Mouse (Mus musculus): ENCODE measurements around the gene Kars. TPM values are rescaled to one million over a fixed set of nuclear protein-coding genes. Genes with fewer than 3 reads are reported as not detected.

Gene Kars
- total and polyA plus RNA-seq, 2 experiments from 2014 or later, result 73.8 to 108 TPM

- H3K9ac ChIP-seq (replicated peaks; ENCODE audit: low read depth, low read length), result no peak overlapping the region
- H3K4me3 ChIP-seq (ENCODE audit: low read depth, low read length), result no peak overlapping the region
- peaks cover 51% of the 10 kb centered on the region for H3K36me3 ChIP-seq (replicated peaks; ENCODE audit: control insufficient read depth, insufficient read depth, low read length)
- H3K4me2 ChIP-seq (ENCODE audit: low read depth, low read length), result no peak overlapping the region
- ATAC-seq (ENCODE audit: insufficient read depth, low read depth) (no peak), DNase-seq (ENCODE audit: low spot score) (no peak)
- no peaks in the 10 kb centered on the region; the same call in 1 of the 2 replicates for H3K4me1 ChIP-seq (ENCODE audit: control insufficient read depth, insufficient read depth)
- no peak overlapping the region for H3K27ac ChIP-seq (ENCODE audit: low read depth)
- H3K27me3 ChIP-seq (ENCODE audit: control insufficient read depth, insufficient read depth, low read length), result no peaks in the 10 kb centered on the region
- no peaks in the 10 kb centered on the region for H3K9me3 ChIP-seq (replicated peaks; ENCODE audit: control insufficient read depth, low read length)
- TF ChIP-seq CTCF (IDR thresholded peaks at IDR 0.05; ENCODE audit: low read depth) (no peak), EP300 (IDR thresholded peaks at IDR 0.05; ENCODE audit: low read depth) (no peak)
Observed at GRCm38 (mm10) chr8:112004754-112005153, 6.4 kb downstream of the Kars start.

- no peak overlapping the region for H3K4me3 ChIP-seq (ENCODE audit: low read depth, low read length)
Observed at GRCm38 (mm10) chr8:111992703-111993039, 18.5 kb downstream of the Kars start.

GRCm38 (mm10) chr8:111992013-111992702, 19.0 kb downstream of the Kars start, which contains the start of gene Adat1:
Adat1 (minus strand) TSS chr8:111992302.
- Histone ChIP-seq H3K4me3 (ENCODE audit: low read depth, low read length) (peak within 1 kb of the TSS; percentile 80), H3K36me3 (replicated peaks; ENCODE audit: control insufficient read depth, insufficient read depth, low read length) (peaks cover 58% of the 10 kb centered on the region), H3K9ac (replicated peaks; ENCODE audit: low read depth, low read length) (peak within 1 kb of the TSS; percentile 66), H3K27ac (ENCODE audit: low read depth) (no peak within 1 kb of the TSS), H3K4me1 (ENCODE audit: control insufficient read depth, insufficient read depth) (no peaks in the 10 kb centered on the region), H3K4me2 (ENCODE audit: low read depth, low read length) (peak within 1 kb of the TSS; percentile 94), H3K9me3 (replicated peaks; ENCODE audit: control insufficient read depth, low read length) (no peaks in the 10 kb centered on the region), H3K27me3 (ENCODE audit: control insufficient read depth, insufficient read depth, low read length) (no peaks in the 10 kb centered on the region)
- DNase-seq (ENCODE audit: low spot score) (peak; percentile 88), ATAC-seq (ENCODE audit: insufficient read depth, low read depth) (peak; percentile 95)
- no peak for TF ChIP-seq EP300 (IDR thresholded peaks at IDR 0.05; ENCODE audit: low read depth)
- TF ChIP-seq CTCF (IDR thresholded peaks at IDR 0.05; ENCODE audit: low read depth), result peak; percentile 23; the same call in 1 of the 2 replicates
- WGBS, result 3% methylated on average over 32 of the region's 33 CpGs

More at GRCm38 (mm10) chr8:111992703-111993039, 18.5 kb downstream of the Kars start:
- Histone ChIP-seq H3K27me3 (ENCODE audit: control insufficient read depth, insufficient read depth, low read length) (no peaks in the 10 kb centered on the region), H3K36me3 (replicated peaks; ENCODE audit: control insufficient read depth, insufficient read depth, low read length) (peaks cover 62% of the 10 kb centered on the region), H3K4me2 (ENCODE audit: low read depth, low read length) (no peak overlapping the region), H3K9ac (replicated peaks; ENCODE audit: low read depth, low read length) (no peak overlapping the region), H3K27ac (ENCODE audit: low read depth) (no peak overlapping the region), H3K9me3 (replicated peaks; ENCODE audit: control insufficient read depth, low read length) (no peaks in the 10 kb centered on the region), H3K4me1 (ENCODE audit: control insufficient read depth, insufficient read depth) (no peaks in the 10 kb centered on the region)
- TF ChIP-seq EP300 (IDR thresholded peaks at IDR 0.05; ENCODE audit: low read depth) (no peak), CTCF (IDR thresholded peaks at IDR 0.05; ENCODE audit: low read depth) (no peak)
- no peak for DNase-seq (ENCODE audit: low spot score)
- ATAC-seq (ENCODE audit: insufficient read depth, low read depth), result no peak
- WGBS, result 71% methylated on average over 3 of the region's 3 CpGs

GRCm38 (mm10) chr8:111991278-111991677, 19.8 kb downstream of the Kars start:
- Histone ChIP-seq H3K36me3 (replicated peaks; ENCODE audit: control insufficient read depth, insufficient read depth, low read length) (peaks cover 54% of the 10 kb centered on the region), H3K9me3 (replicated peaks; ENCODE audit: control insufficient read depth, low read length) (no peaks in the 10 kb centered on the region), H3K4me2 (ENCODE audit: low read depth, low read length) (peak overlapping the region; percentile 94), H3K27ac (ENCODE audit: low read depth) (no peak overlapping the region), H3K9ac (replicated peaks; ENCODE audit: low read depth, low read length) (peak overlapping the region; percentile 66; the same call in 1 of the 2 replicates), H3K4me3 (ENCODE audit: low read depth, low read length) (peak overlapping the region; percentile 80), H3K27me3 (ENCODE audit: control insufficient read depth, insufficient read depth, low read length) (no peaks in the 10 kb centered on the region), H3K4me1 (ENCODE audit: control insufficient read depth, insufficient read depth) (no peaks in the 10 kb centered on the region)
- WGBS, result 53% methylated on average over 8 of the region's 8 CpGs
- TF ChIP-seq CTCF (IDR thresholded peaks at IDR 0.05; ENCODE audit: low read depth) (no peak), EP300 (IDR thresholded peaks at IDR 0.05; ENCODE audit: low read depth) (no peak)
- ATAC-seq (ENCODE audit: insufficient read depth, low read depth) (no peak), DNase-seq (ENCODE audit: low spot score) (no peak)

- no peak for ATAC-seq (ENCODE audit: insufficient read depth, low read depth)
- Histone ChIP-seq H3K4me2 (ENCODE audit: low read depth, low read length) (no peak overlapping the region), H3K9ac (replicated peaks; ENCODE audit: low read depth, low read length) (no peak overlapping the region), H3K9me3 (replicated peaks; ENCODE audit: control insufficient read depth, low read length) (no peaks in the 10 kb centered on the region), H3K4me3 (ENCODE audit: low read depth, low read length) (no peak overlapping the region), H3K4me1 (ENCODE audit: control insufficient read depth, insufficient read depth) (no peaks in the 10 kb centered on the region), H3K36me3 (replicated peaks; ENCODE audit: control insufficient read depth, insufficient read depth, low read length) (peaks cover 45% of the 10 kb centered on the region), H3K27ac (ENCODE audit: low read depth) (no peak overlapping the region), H3K27me3 (ENCODE audit: control insufficient read depth, insufficient read depth, low read length) (no peaks in the 10 kb centered on the region)
- peak; percentile 58 for DNase-seq (ENCODE audit: low spot score)
- 15% methylated on average over 7 of the region's 7 CpGs for WGBS
- TF ChIP-seq CTCF (IDR thresholded peaks at IDR 0.05; ENCODE audit: low read depth), result peak; percentile 88
- TF ChIP-seq EP300 (IDR thresholded peaks at IDR 0.05; ENCODE audit: low read depth), result no peak
Observed at GRCm38 (mm10) chr8:111989911-111990310, 21.2 kb downstream of the Kars start.

- TF ChIP-seq CTCF (IDR thresholded peaks at IDR 0.05; ENCODE audit: low read depth) (no peak), EP300 (IDR thresholded peaks at IDR 0.05; ENCODE audit: low read depth) (no peak)
- DNase-seq (ENCODE audit: low spot score) (no peak), ATAC-seq (ENCODE audit: insufficient read depth, low read depth) (no peak)
- Histone ChIP-seq H3K4me1 (ENCODE audit: control insufficient read depth, insufficient read depth) (no peaks in the 10 kb centered on the region), H3K27ac (ENCODE audit: low read depth) (no peak overlapping the region), H3K4me2 (ENCODE audit: low read depth, low read length) (no peak overlapping the region), H3K4me3 (ENCODE audit: low read depth, low read length) (no peak overlapping the region), H3K9ac (replicated peaks; ENCODE audit: low read depth, low read length) (no peak overlapping the region), H3K27me3 (ENCODE audit: control insufficient read depth, insufficient read depth, low read length) (no peaks in the 10 kb centered on the region), H3K36me3 (replicated peaks; ENCODE audit: control insufficient read depth, insufficient read depth, low read length) (peaks cover 47% of the 10 kb centered on the region), H3K9me3 (replicated peaks; ENCODE audit: control insufficient read depth, low read length) (no peaks in the 10 kb centered on the region)
- 30% methylated on average over 10 of the region's 10 CpGs for WGBS
Observed at GRCm38 (mm10) chr8:111984511-111984910, 26.6 kb downstream of the Kars start.

All from heart, postnatal 0 days (tissue).